Mouse (Mus musculus) ES-Bruce4 (cell line): ENCODE results near the gene 1700113H08Rik. TPM values are rescaled to one million over a fixed set of nuclear protein-coding genes. Genes with fewer than 3 reads are reported as not detected.

Experiments
- H3K27ac ChIP-seq: 2 replicates; pipeline ENCODE4 v1.5.1; 2012; ENCODE audit warnings: low read length, inconsistent platforms; ENCODE audit not compliant: insufficient read depth
- H3K27me3 ChIP-seq: 2 replicates; pipeline ENCODE4 v1.6.1; 2012; ENCODE audit warnings: mild to moderate bottlenecking, low read length, inconsistent platforms; ENCODE audit not compliant: control insufficient read depth, poor library complexity, insufficient read depth, severe bottlenecking
- H3K36me3 ChIP-seq: 2 replicates; pipeline ENCODE4 v1.6.1; 2012; ENCODE audit warnings: inconsistent platforms, mild to moderate bottlenecking, low read length, moderate library complexity; ENCODE audit not compliant: control insufficient read depth, poor library complexity, insufficient read depth, severe bottlenecking
- H3K4me1 ChIP-seq: one replicate; pipeline ENCODE4 v1.8.1; 2011; ENCODE audit warnings: low read length; ENCODE audit not compliant: control insufficient read depth, insufficient read depth
- H3K4me3 ChIP-seq: 2 replicates; pipeline ENCODE4 v1.5.1; 2011; ENCODE audit warnings: low read depth, mild to moderate bottlenecking, low read length
- H3K9ac ChIP-seq: 2 replicates; pipeline ENCODE4 v1.6.1; 2012; ENCODE audit warnings: low read depth, mild to moderate bottlenecking, inconsistent platforms; ENCODE audit not compliant: poor library complexity, severe bottlenecking
- H3K9me3 ChIP-seq: replicated peaks from 2 replicates; pipeline ENCODE4 v1.6.1; 2012; ENCODE audit warnings: mild to moderate bottlenecking, low read length, inconsistent platforms; ENCODE audit not compliant: control insufficient read depth, poor library complexity, insufficient read depth, severe bottlenecking
- CTCF ChIP-seq: IDR thresholded peaks from one replicate; pipeline ENCODE4 v1.8.1; 2011; ENCODE audit warnings: low read depth, low read length
- EP300 ChIP-seq: IDR thresholded peaks from 2 replicates; pipeline ENCODE4 v1.6.1; 2011; ENCODE audit warnings: low read depth, low read length; ENCODE audit not compliant: insufficient read depth
- POLR2A ChIP-seq: IDR thresholded peaks from one replicate; pipeline ENCODE4 v1.8.1; 2011; ENCODE audit warnings: low read length; ENCODE audit not compliant: insufficient read depth
- polyA plus RNA-seq: library from polyadenylated mRNA; stranded (reverse); fragments of >200 nt; gene quantifications from 2 replicates; pipeline ENCODE4 v1.2.4, GENCODE M21; 2011; ENCODE audit warnings: low read depth; ENCODE audit not compliant: missing spikeins, insufficient read depth, insufficient read length

Gene 1700113H08Rik
- polyA plus RNA-seq, 1 experiment: not detected

DNA sequence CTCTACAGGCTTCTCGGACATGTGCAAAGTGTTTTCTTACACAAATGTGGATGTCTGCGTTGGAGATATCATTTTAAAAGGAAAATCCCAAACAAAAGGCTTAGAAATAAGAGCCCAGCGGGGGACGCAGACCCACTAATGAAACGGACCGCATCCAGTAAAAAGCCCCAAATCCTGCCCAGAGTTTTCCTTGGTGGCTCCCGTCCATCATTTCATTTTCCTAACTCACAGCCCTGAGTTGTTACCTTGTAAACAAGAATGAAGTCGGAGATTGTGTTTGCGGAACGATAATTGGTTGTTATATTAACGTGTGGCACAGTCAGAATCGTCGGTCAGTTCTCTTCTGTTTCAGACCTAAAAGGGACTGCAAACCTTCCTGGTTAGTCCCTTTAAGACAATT lies 44.6 kb downstream of the 1700113H08Rik start:
- H3K27me3 ChIP-seq: no peaks in the 10 kb centered on the region
- H3K4me3 ChIP-seq: no peak overlapping the region
- H3K4me1 ChIP-seq: no peaks in the 10 kb centered on the region

DNA sequence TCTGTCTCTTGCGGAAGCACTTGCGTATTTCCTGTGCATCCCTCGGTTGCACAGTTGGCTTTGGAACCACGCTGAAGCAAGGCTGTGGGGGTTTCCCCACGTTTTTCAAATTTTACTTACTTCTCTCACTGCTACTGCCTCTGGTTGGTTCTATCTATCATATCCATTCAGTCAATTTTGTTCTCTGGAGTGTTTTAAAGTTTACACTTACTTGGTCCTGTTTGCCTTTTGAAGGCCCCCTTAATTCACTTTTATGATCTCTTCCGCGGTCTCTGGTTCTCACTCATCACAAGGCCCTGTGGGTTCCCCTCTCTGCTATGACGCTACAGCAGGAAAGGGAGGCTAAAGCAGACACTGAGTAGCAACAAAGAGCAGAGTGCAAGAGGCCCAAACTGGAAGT lies 45.4 kb downstream of the 1700113H08Rik start:
- Histone ChIP-seq H3K4me3 (no peak overlapping the region), H3K36me3 (no peaks in the 10 kb centered on the region), H3K4me1 (no peaks in the 10 kb centered on the region), H3K9ac (no peak overlapping the region), H3K27ac (no peak overlapping the region), H3K9me3 (no peaks in the 10 kb centered on the region), H3K27me3 (no peaks in the 10 kb centered on the region)
- TF ChIP-seq POLR2A (no peak), CTCF (no peak), EP300 (no peak)

More for the DNA sequence above, 44.6 kb downstream of the 1700113H08Rik start:
- no peaks in the 10 kb centered on the region for H3K36me3 ChIP-seq
- H3K27ac ChIP-seq: no peak overlapping the region
- TF ChIP-seq EP300 (no peak), CTCF (no peak), POLR2A (no peak)
- no peaks in the 10 kb centered on the region for H3K9me3 ChIP-seq
- no peak overlapping the region for H3K9ac ChIP-seq

DNA sequence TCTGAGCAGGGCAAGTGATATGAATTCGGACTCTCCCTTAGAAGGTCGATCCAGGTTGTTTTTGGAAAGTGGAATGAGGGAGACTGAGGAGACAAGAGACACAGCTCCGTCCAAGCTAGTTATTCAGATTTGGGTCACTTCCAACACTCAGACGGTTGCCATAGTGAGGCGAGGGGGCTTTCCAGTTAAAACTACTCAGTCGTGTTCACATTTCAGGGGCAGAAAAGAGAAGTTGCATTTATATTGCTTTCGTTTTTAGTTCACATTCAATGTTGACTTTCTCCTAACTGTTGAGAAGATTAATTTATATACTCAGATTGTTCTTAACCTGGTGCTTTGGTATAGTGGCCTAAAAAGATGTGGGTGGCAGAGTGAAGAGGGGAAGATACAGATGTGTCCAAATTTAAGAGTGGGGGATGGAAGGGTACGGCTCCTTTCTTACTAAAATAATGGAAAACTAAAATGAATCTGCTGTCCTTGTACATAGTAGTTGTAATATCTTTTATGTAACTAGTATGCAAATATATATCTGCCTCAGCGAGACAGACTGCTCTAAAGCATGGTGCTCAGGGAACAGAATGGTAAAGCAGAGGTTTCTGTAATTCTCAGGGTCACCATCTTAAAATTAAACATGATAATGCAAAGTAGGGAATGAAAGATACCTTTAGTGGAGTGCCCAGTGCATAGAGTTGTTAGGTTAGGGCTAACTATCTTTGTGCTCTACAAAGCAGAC lies 49.9 kb downstream of the 1700113H08Rik start:
- Histone ChIP-seq H3K27me3 (no peaks in the 10 kb centered on the region), H3K27ac (no peak overlapping the region), H3K36me3 (no peaks in the 10 kb centered on the region), H3K4me1 (no peaks in the 10 kb centered on the region), H3K4me3 (no peak overlapping the region), H3K9ac (no peak overlapping the region), H3K9me3 (no peaks in the 10 kb centered on the region)
- TF ChIP-seq CTCF (no peak), POLR2A (no peak), EP300 (no peak)

DNA sequence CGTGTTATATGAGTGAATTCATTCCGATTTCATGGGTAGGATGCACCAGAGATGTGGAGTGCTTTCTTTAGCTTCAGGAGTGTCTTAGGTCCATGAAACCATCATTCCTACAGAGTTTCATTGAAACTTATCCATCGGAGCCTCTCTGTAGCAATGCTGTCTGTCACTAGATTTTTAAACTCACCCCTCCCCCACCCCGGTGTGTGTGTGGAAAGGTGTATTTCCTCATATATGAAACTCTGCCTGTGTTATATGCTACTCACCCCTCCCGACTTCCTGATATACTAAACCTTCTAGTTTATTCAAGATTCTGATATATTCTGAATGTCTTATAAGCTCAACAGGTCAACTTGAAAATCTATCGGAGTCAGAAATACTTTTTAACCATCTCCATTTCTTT lies 50.5 kb downstream of the 1700113H08Rik start:
- Histone ChIP-seq H3K9ac (no peak overlapping the region), H3K4me1 (no peaks in the 10 kb centered on the region), H3K27me3 (no peaks in the 10 kb centered on the region), H3K9me3 (no peaks in the 10 kb centered on the region), H3K4me3 (no peak overlapping the region), H3K36me3 (no peaks in the 10 kb centered on the region), H3K27ac (no peak overlapping the region)
- TF ChIP-seq CTCF (no peak), EP300 (no peak), POLR2A (no peak)

DNA sequence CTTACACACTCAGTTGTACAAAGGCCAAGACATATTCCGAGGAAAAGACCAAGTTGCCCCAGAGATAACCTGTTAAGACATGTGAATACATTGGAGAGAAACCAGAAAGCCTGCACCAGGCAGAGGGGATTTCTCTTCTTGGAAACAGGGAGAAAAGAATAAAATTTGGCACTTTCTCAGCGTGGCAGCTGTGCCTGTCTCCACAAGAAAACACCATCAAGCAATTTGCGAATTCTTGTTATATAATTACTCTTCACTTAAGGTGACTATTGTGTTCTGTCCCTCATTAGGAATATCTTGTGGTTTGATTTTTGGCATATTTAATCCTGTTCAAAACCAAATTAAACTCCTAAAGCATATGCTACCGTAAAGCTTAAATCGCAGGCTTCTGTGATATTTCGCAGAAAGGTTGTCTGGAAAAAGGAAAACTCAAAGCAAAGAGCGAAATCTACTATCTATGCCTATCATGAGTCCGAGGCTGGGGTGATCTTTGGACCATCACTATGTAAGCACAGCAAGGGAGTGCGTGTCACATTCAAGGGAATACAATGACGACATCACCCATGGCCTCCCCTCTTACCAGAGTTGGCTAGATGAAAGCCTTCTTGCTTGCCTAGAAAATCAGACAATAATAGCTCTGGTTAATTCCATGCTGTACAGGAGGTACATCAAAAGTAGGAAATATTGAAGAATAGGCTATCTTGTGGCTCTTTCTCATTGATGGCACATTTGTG lies 51.4 kb downstream of the 1700113H08Rik start:
- no peak overlapping the region for H3K9ac ChIP-seq
- H3K4me1 ChIP-seq: no peaks in the 10 kb centered on the region
- TF ChIP-seq POLR2A: no peak
- no peak for TF ChIP-seq CTCF
- TF ChIP-seq EP300: no peak
- H3K9me3 ChIP-seq: no peaks in the 10 kb centered on the region
- no peak overlapping the region for H3K4me3 ChIP-seq
- no peaks in the 10 kb centered on the region for H3K27me3 ChIP-seq
- H3K36me3 ChIP-seq: no peaks in the 10 kb centered on the region
- no peak overlapping the region for H3K27ac ChIP-seq

DNA sequence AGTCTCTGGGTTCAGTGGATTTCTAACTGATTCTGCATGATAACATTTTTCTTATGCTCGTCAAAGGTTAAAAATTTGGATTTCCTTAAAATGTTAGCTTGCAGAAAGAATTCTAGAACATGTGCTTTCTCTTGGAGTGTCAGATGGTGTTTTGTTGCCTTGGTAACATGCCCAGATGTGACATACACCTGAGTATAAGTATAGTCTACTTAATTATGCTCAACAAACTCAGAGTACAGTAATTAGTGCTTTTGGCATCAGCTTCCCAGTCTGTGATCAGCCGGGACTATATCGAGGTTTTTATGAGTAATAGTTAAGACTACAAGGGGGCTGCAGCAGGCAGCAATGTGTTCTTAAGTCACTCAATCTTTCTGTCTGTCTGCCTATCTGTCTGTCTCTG lies 53.1 kb downstream of the 1700113H08Rik start:
- no peak for TF ChIP-seq EP300
- no peak for TF ChIP-seq CTCF
- TF ChIP-seq POLR2A: no peak
- no peaks in the 10 kb centered on the region for H3K36me3 ChIP-seq
- no peaks in the 10 kb centered on the region for H3K9me3 ChIP-seq
- H3K27ac ChIP-seq: no peak overlapping the region
- no peak overlapping the region for H3K9ac ChIP-seq
- H3K27me3 ChIP-seq: no peaks in the 10 kb centered on the region
- no peak overlapping the region for H3K4me3 ChIP-seq
- H3K4me1 ChIP-seq: no peaks in the 10 kb centered on the region
